Mouse (Mus musculus) liver, embryonic 16.5 days (tissue): ENCODE measurements around the gene Grb2. TPM values are rescaled to one million over a fixed set of nuclear protein-coding genes. Genes with fewer than 3 reads are reported as not detected.
A peak's percentile ranks its signal among the peaks of the same experiment; 100 is the strongest.

Experiments
- ATAC-seq: fragments of 200-750 bp; cut with Nextera tagmentation; 2 replicates; pipeline ENCODE4 v1.8.0; 2017; ENCODE audit warnings: low read depth, mild to moderate bottlenecking, moderate number of reproducible peaks, moderate library complexity
- H3K27ac ChIP-seq: fragments of 300-500 bp; sonication (generic); 2 replicates; pipeline ENCODE4 v1.5.1; 2014; ENCODE audit warnings: mild to moderate bottlenecking, low read length
- H3K27me3 ChIP-seq: fragments of 300-500 bp; sonication (generic); 2 replicates; pipeline ENCODE4 v1.6.1; 2014; ENCODE audit warnings: low read depth, low read length, mixed read lengths; ENCODE audit not compliant: control insufficient read depth, insufficient read depth
- H3K36me3 ChIP-seq: fragments of 300-500 bp; sonication (generic); 2 replicates; pipeline ENCODE4 v1.6.1; 2014; ENCODE audit warnings: mild to moderate bottlenecking; ENCODE audit not compliant: control insufficient read depth, insufficient read depth
- H3K4me1 ChIP-seq: fragments of 300-500 bp; sonication (generic); 2 replicates; pipeline ENCODE4 v1.6.1; 2014; ENCODE audit warnings: low read depth, low read length, mixed read lengths; ENCODE audit not compliant: control insufficient read depth
- H3K4me2 ChIP-seq: fragments of 300-500 bp; sonication (generic); 2 replicates; pipeline ENCODE4 v1.6.1; 2014; ENCODE audit warnings: low read depth, low read length, mixed read lengths
- H3K4me3 ChIP-seq: fragments of 300-500 bp; sonication (generic); 2 replicates; pipeline ENCODE4 v1.5.1; 2014; ENCODE audit warnings: low read depth, mild to moderate bottlenecking, low read length
- H3K9ac ChIP-seq: fragments of 300-500 bp; sonication (generic); 2 replicates; pipeline ENCODE4 v1.6.1; 2014; ENCODE audit warnings: low read depth, low read length
- H3K9me3 ChIP-seq: fragments of 300-500 bp; sonication (generic); replicated peaks from 2 replicates; pipeline ENCODE4 v1.6.1; 2016; ENCODE audit warnings: low read length; ENCODE audit not compliant: control insufficient read depth
- WGBS: fragments of 180-500 bp; shearing (Covaris S2); extraction: QIAGEN DNeasy Blood & Tissue Kit; methylation state at CpG from one replicate; pipeline ENCODE4 v1.1.7; 2014; ENCODE audit not compliant: insufficient replicate concordance; 5-methylcytosine and 5-hydroxymethylcytosine counted together
- polyA plus RNA-seq: library from polyadenylated mRNA; unstranded; fragments of >200 nt; fragmentation: Nextera tagmentation; extraction: Ambion mirVana; gene quantifications from 2 replicates; pipeline ENCODE4 v1.2.1, GENCODE M21; 2015

The Grb2 gene
- polyA plus RNA-seq, 1 experiment from 2014 or later = 53.1 TPM

DNA sequence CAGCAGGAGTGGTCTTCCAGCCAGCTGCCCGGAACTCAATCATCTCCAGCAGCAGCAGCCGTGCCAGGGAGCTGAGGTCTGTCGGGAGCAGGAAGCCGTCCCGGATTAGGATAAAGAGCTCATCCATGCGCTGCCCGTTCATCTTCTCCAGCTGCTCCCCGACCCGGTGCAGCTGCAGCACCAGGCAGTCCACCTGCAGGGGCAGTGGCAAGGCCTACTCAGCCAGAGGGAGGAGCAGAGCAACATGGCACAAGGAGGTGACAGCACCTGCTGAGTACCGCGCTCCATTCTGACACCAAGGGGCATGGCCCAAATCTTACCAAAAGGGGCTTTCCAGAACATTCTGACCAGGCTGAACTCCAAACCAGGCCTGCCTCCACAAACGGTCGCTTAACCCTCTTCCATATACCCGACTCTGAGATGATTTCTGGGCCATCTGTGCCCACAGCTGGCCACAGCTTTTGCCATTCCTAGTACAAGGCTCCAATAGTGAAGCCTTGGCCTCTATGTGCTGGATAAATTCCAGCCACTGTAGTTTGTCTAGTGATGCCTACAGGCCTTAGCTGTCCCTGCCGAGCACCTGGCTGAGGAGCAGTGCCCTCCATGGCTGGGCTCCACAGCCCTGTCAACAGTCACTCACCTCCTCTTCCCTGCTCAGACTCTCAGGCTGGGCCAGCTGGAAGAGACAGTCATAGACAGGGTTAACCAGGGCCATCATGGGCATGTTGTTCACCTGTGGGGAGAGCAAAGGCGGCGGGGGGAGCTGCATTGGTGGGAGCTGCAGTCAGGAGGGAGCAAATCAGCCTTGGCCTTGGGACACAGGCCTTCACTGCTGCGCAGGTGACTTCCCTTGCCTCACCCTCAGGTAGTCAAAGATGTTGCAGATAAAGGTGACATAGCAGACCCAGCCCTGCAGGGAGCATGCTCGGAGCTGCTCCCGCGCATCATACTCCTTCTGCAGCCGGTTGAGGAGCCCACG is 99.7 kb downstream of the Grb2 start:
- peaks cover 30% of the 10 kb centered on the region for H3K36me3 ChIP-seq
- H3K4me1 ChIP-seq = peaks cover 33% of the 10 kb centered on the region
- no peaks in the 10 kb centered on the region for H3K27me3 ChIP-seq
- no peaks in the 10 kb centered on the region for H3K9me3 ChIP-seq
- ATAC-seq = no peak
- 78% methylated on average over 23 of the region's 23 CpGs for WGBS
- H3K27ac ChIP-seq = no peak overlapping the region
- H3K4me3 ChIP-seq = no peak overlapping the region
- H3K4me2 ChIP-seq = no peak overlapping the region
- H3K9ac ChIP-seq = no peak overlapping the region

DNA sequence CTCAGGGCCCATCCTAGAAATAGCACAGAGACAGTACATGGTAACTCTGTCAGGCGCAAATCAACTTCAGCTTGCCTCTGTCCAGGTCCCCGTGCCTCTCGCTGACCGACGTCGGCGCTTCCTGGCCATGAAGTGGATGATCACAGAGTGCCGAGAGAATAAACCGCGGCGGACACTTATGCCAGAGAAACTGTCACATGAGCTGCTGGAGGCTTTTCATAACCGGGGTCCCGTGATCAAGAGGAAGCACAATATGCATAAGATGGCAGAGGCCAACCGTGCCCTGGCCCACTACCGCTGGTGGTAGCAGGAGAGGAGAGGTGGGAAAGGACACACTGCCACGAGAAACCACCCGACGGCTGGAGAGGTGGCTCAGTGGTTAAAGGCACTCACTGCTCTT is 101.7 kb downstream of the Grb2 start:
- H3K9ac ChIP-seq = no peak overlapping the region
- H3K4me2 ChIP-seq = no peak overlapping the region
- no peak for ATAC-seq
- no peaks in the 10 kb centered on the region for H3K27me3 ChIP-seq
- WGBS = 86% methylated on average over 18 of the region's 18 CpGs
- no peak overlapping the region for H3K4me3 ChIP-seq
- no peaks in the 10 kb centered on the region for H3K9me3 ChIP-seq
- peaks cover 30% of the 10 kb centered on the region for H3K36me3 ChIP-seq
- no peak overlapping the region for H3K27ac ChIP-seq
- H3K4me1 ChIP-seq = peaks cover 34% of the 10 kb centered on the region

DNA sequence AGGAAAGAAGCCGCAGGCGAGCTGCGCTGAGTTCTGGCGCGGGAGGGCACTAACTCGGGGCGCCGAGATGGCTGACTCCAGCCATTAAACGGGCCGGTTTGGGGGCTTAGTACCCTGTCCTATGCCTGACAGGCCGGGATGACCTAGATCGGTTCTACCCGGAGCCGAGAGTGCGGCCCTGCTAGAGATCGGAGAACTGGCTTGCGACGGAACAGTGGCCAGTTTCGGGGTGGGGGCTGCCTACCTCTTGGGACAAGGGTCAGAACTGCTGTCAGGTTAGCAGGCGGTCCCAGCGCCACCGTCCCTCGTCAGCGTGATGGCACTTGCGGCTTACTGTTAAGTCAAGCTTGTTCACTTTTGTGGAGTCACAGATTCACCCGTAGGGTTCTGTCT is 104.1 kb downstream of the Grb2 start:
- peaks cover 36% of the 10 kb centered on the region for H3K4me1 ChIP-seq
- H3K27me3 ChIP-seq = no peaks in the 10 kb centered on the region
- peaks cover 30% of the 10 kb centered on the region for H3K36me3 ChIP-seq
- H3K4me3 ChIP-seq = peak overlapping the region; percentile 98
- H3K9ac ChIP-seq = peak overlapping the region; percentile 95
- no peaks in the 10 kb centered on the region for H3K9me3 ChIP-seq
- peak overlapping the region; percentile 95 for H3K27ac ChIP-seq
- peak; percentile 4 for ATAC-seq
- WGBS = under 1% methylated on average over 26 of the region's 26 CpGs
- H3K4me2 ChIP-seq = peak overlapping the region; percentile 93

DNA sequence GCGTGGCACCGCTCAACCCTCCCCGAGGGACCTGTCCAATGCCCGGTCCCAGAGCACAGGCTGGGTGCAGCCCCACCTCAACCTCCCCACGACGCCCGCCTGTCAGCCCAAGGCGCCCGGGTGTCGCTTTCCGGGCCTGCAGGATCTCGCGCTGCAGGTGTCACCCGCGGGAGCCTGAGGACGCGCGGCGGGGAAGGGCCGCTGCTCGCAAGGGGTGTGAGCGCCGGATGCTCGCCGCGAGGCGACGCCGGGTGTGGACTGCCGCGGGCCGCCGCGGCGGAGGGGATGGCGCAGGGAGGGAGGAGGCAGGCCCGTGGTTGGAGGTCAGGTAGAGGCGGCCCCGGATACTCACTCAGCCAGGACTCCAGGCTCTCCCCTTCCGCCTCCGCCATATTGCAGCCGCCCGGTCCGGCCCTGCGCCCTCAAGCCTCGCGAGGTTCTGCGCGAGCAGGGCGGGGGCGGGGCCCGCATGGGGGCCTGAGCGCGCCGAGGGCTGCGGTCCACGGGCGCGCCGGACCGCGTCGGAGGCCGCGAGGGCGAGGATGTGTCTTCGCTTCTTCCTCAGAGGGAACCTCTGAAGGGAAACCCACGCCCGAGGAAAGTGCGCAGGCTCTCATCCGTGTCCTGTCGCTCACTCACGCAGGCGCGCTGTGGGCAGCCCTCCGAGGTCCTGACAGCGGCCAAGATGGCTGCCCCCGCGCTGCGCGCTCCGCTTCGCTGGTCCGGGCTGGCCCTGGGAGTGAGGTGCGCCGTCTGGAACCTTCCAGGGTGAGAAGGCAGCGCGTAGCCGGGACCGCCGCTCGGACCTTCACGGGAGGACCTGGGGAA is 104.7 kb downstream of the Grb2 start, which contains the start of the genes Mrps7 and Gga3:
Gene Mrps7 (plus strand): TSS at position 450 of the 828 bp plus-strand sequence.
Gene Gga3 (minus strand): TSS at position 576 of the 828 bp plus-strand sequence.
- under 1% methylated on average over 79 of the region's 93 CpGs for WGBS
- Histone ChIP-seq H3K4me3 (peak within 1 kb of the TSS; percentile 98), H3K4me2 (peak within 1 kb of the TSS; percentile 93), H3K9ac (peak within 1 kb of the TSS; percentile 95), H3K9me3 (no peaks in the 10 kb centered on the region), H3K27me3 (no peaks in the 10 kb centered on the region), H3K36me3 (peaks cover 25% of the 10 kb centered on the region), H3K27ac (peak within 1 kb of the TSS; percentile 95), H3K4me1 (peaks cover 36% of the 10 kb centered on the region)
- ATAC-seq = peak; percentile 96

DNA sequence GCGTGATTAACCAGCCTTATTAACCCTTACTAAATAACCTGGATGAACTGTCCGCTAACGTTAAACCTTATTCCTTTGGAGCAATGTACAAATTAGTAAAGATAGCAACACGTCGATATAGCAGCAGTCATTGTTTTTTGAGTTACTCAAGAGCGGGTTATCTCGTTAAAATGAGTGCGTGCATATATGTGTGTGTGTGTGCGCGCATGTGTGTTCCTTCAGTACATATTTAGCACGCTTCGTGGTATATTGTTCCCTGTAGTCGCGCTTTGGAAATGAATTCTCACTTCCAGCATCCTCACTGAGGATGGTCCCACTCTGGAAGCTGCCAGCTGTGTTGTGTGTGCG is 105.3 kb downstream of the Grb2 start:
- Histone ChIP-seq H3K9ac (peak overlapping the region; percentile 95), H3K4me2 (peak overlapping the region; percentile 93), H3K27me3 (no peaks in the 10 kb centered on the region), H3K4me1 (peaks cover 36% of the 10 kb centered on the region), H3K9me3 (no peaks in the 10 kb centered on the region), H3K4me3 (peak overlapping the region; percentile 98), H3K27ac (peak overlapping the region; percentile 95), H3K36me3 (peaks cover 24% of the 10 kb centered on the region)
- WGBS = 3% methylated on average over 15 of the region's 15 CpGs
- ATAC-seq = no peak

DNA sequence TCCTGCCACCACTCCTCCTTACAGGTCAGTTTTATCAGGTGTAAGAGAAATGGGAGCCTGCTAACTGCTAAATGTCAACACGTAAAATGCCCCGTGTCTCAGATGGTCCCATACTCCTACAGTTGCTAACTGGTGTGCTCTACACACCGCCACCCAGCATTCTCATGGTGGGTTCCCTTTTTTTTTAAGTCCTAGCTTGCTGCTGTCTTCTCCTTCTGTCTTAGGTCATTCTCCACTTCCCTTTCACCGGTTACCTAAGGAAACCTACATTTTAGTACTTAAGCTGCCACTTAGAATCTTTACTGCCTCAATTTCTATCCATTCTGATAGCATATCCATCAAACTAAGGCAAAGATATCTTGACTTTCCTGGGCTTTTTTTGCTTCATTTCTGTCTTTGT is 107.2 kb downstream of the Grb2 start:
- Histone ChIP-seq H3K9me3 (no peaks in the 10 kb centered on the region), H3K27ac (peak overlapping the region; percentile 16; the same call in 1 of the 2 replicates), H3K36me3 (peaks cover 5% of the 10 kb centered on the region; the same call in 1 of the 2 replicates), H3K4me2 (no peak overlapping the region), H3K27me3 (no peaks in the 10 kb centered on the region), H3K4me1 (peaks cover 36% of the 10 kb centered on the region), H3K4me3 (no peak overlapping the region), H3K9ac (no peak overlapping the region)
- WGBS = 45% methylated on average over 4 of the region's 4 CpGs
- ATAC-seq = no peak

DNA sequence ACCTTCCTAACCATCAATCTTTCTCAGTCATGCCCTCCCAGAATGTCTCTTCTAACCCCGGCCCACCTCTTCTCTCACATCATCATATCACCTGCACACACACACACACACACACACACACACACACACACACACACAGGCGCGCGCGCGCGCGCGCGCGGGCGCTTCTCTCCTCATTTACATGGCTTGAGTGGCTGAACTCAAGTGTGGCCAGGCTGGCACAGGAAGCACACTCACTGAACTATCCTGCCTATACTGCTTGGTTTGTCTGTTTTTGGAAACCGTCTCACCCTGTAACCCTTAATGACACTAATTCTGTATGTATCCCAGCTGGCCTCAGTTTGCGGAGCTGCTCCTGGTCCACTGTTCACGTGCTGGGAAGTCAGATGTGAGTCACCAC is 107.7 kb downstream of the Grb2 start:
- Histone ChIP-seq H3K27me3 (no peaks in the 10 kb centered on the region), H3K27ac (peak overlapping the region; percentile 16; the same call in 1 of the 2 replicates), H3K9ac (no peak overlapping the region), H3K9me3 (no peaks in the 10 kb centered on the region), H3K4me3 (no peak overlapping the region), H3K36me3 (peaks cover 1% of the 10 kb centered on the region; the same call in 1 of the 2 replicates), H3K4me1 (peaks cover 34% of the 10 kb centered on the region), H3K4me2 (no peak overlapping the region)
- ATAC-seq = no peak
- 90% methylated on average over 15 of the region's 15 CpGs for WGBS

DNA sequence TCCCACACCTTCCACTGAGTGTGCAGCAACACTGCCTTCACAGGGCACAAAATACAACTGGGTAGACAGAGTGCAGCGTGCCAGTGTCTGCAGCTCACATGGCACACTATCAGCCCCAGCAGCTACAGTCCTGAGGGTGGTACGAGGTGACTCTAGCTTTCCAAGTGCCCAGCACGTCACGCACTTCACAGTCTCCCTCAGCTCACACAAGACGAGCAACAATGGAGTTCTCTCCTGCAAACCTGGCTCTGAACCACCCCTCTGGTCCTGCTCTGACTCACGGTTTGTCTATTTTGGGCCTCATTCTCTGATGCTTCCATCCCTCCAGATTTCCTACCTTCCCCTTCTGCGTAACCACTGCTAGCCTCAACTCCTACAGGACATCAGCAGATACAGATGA is 108.7 kb downstream of the Grb2 start:
- ATAC-seq = no peak
- H3K27ac ChIP-seq = no peak overlapping the region
- H3K4me2 ChIP-seq = no peak overlapping the region
- H3K36me3 ChIP-seq = no peaks in the 10 kb centered on the region; the same call in none of the 2 replicates
- peaks cover 25% of the 10 kb centered on the region for H3K4me1 ChIP-seq
- H3K4me3 ChIP-seq = no peak overlapping the region
- no peak overlapping the region for H3K9ac ChIP-seq
- no peaks in the 10 kb centered on the region for H3K27me3 ChIP-seq
- WGBS = 83% methylated on average over 7 of the region's 7 CpGs
- H3K9me3 ChIP-seq = no peaks in the 10 kb centered on the region
